Mouse (Mus musculus): ENCODE data around the gene Slc25a19. TPM values are rescaled to one million over a fixed set of nuclear protein-coding genes. Genes with fewer than 3 reads are reported as not detected.

The Slc25a19 gene
- polyA plus RNA-seq, 1 experiment from 2014 or later: 24.6 TPM

GRCm38 (mm10) chr11:115587984-115588383 lies 40.1 kb downstream of the Slc25a19 start:
- Histone ChIP-seq H3K9me3 (ENCODE audit: control insufficient read depth, low read length) (no peaks in the 10 kb centered on the region), H3K4me2 (ENCODE audit: low read depth, low read length) (no peak overlapping the region), H3K9ac (ENCODE audit: low read depth, low read length) (no peak overlapping the region), H3K36me3 (ENCODE audit: control insufficient read depth, insufficient read depth, low read length) (peaks cover 96% of the 10 kb centered on the region), H3K4me3 (ENCODE audit: low read depth, low read length) (no peak overlapping the region), H3K27ac (replicated peaks; ENCODE audit: low read depth, low read length) (no peak overlapping the region), H3K4me1 (ENCODE audit: control insufficient read depth, insufficient read depth, low read length) (no peaks in the 10 kb centered on the region), H3K27me3 (replicated peaks; ENCODE audit: control insufficient read depth, insufficient read depth, low read length) (no peaks in the 10 kb centered on the region)
- ATAC-seq (ENCODE audit: low read depth) (no peak), DNase-seq (ENCODE audit: low spot score) (no peak)
- 85% methylated on average over 9 of the region's 9 CpGs for WGBS

- Histone ChIP-seq H3K4me3 (ENCODE audit: low read depth, low read length) (no peak overlapping the region), H3K9ac (ENCODE audit: low read depth, low read length) (no peak overlapping the region), H3K27ac (replicated peaks; ENCODE audit: low read depth, low read length) (no peak overlapping the region), H3K27me3 (replicated peaks; ENCODE audit: control insufficient read depth, insufficient read depth, low read length) (no peaks in the 10 kb centered on the region), H3K9me3 (ENCODE audit: control insufficient read depth, low read length) (no peaks in the 10 kb centered on the region), H3K4me1 (ENCODE audit: control insufficient read depth, insufficient read depth, low read length) (no peaks in the 10 kb centered on the region), H3K36me3 (ENCODE audit: control insufficient read depth, insufficient read depth, low read length) (peaks cover 96% of the 10 kb centered on the region), H3K4me2 (ENCODE audit: low read depth, low read length) (no peak overlapping the region)
- ATAC-seq (ENCODE audit: low read depth) (no peak), DNase-seq (ENCODE audit: low spot score) (no peak)
- WGBS: 88% methylated on average over 9 of the region's 9 CpGs
Observed at GRCm38 (mm10) chr11:115586403-115586802, 41.7 kb downstream of the Slc25a19 start.

DNA sequence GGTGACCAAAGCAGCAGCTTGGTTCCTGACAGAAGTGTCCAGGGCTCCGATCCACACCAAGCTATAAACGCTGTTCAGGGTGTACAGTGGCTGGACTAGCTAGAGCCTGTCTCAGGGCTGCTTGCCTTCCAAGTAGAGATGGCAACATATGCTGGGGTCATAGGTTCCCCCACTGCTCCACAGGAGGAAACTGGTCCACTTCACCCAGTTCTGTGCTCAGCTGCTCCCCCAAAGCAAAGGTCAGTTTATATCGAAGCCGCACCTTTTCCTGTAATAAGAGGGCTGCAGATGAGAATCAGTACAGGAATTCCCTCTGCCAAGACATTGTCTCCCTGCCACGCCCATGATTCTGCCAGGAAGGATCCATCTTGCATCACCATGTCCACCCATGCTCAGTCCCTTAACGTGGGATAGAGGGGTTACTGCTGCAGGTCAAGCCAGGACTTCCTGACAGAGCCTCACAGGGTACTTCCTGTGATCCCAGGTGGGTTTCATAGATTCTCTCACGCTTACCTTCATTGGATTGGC lies 42.5 kb downstream of the Slc25a19 start:
- ATAC-seq (ENCODE audit: low read depth): no peak
- Histone ChIP-seq H3K27ac (replicated peaks; ENCODE audit: low read depth, low read length) (no peak overlapping the region), H3K4me1 (ENCODE audit: control insufficient read depth, insufficient read depth, low read length) (no peaks in the 10 kb centered on the region), H3K36me3 (ENCODE audit: control insufficient read depth, insufficient read depth, low read length) (peaks cover 94% of the 10 kb centered on the region), H3K9me3 (ENCODE audit: control insufficient read depth, low read length) (no peaks in the 10 kb centered on the region), H3K9ac (ENCODE audit: low read depth, low read length) (no peak overlapping the region), H3K27me3 (replicated peaks; ENCODE audit: control insufficient read depth, insufficient read depth, low read length) (no peaks in the 10 kb centered on the region), H3K4me3 (ENCODE audit: low read depth, low read length) (no peak overlapping the region), H3K4me2 (ENCODE audit: low read depth, low read length) (no peak overlapping the region)
- DNase-seq (ENCODE audit: low spot score): no peak
- WGBS: 85% methylated on average over 7 of the region's 7 CpGs

GRCm38 (mm10) chr11:115584376-115585073 lies 43.6 kb downstream of the Slc25a19 start:
- Histone ChIP-seq H3K9me3 (ENCODE audit: control insufficient read depth, low read length) (no peaks in the 10 kb centered on the region), H3K4me2 (ENCODE audit: low read depth, low read length) (no peak overlapping the region), H3K27ac (replicated peaks; ENCODE audit: low read depth, low read length) (no peak overlapping the region), H3K27me3 (replicated peaks; ENCODE audit: control insufficient read depth, insufficient read depth, low read length) (no peaks in the 10 kb centered on the region), H3K36me3 (ENCODE audit: control insufficient read depth, insufficient read depth, low read length) (peaks cover 93% of the 10 kb centered on the region), H3K4me3 (ENCODE audit: low read depth, low read length) (no peak overlapping the region), H3K4me1 (ENCODE audit: control insufficient read depth, insufficient read depth, low read length) (no peaks in the 10 kb centered on the region), H3K9ac (ENCODE audit: low read depth, low read length) (no peak overlapping the region)
- ATAC-seq (ENCODE audit: low read depth) (no peak), DNase-seq (ENCODE audit: low spot score) (no peak)
- WGBS: 85% methylated on average over 10 of the region's 10 CpGs

GRCm38 (mm10) chr11:115582913-115583606 lies 45.0 kb downstream of the Slc25a19 start:
- DNase-seq (ENCODE audit: low spot score): no peak
- no peak overlapping the region for H3K4me3 ChIP-seq (ENCODE audit: low read depth, low read length)
- ATAC-seq (ENCODE audit: low read depth): no peak
- 77% methylated on average over 10 of the region's 10 CpGs for WGBS
- H3K36me3 ChIP-seq (ENCODE audit: control insufficient read depth, insufficient read depth, low read length): peaks cover 96% of the 10 kb centered on the region
- H3K27me3 ChIP-seq (replicated peaks; ENCODE audit: control insufficient read depth, insufficient read depth, low read length): no peaks in the 10 kb centered on the region
- H3K9ac ChIP-seq (ENCODE audit: low read depth, low read length): no peak overlapping the region
- no peaks in the 10 kb centered on the region for H3K4me1 ChIP-seq (ENCODE audit: control insufficient read depth, insufficient read depth, low read length)
- H3K4me2 ChIP-seq (ENCODE audit: low read depth, low read length): no peak overlapping the region
- H3K27ac ChIP-seq (replicated peaks; ENCODE audit: low read depth, low read length): no peak overlapping the region
- no peaks in the 10 kb centered on the region for H3K9me3 ChIP-seq (ENCODE audit: control insufficient read depth, low read length)

- Histone ChIP-seq H3K27me3 (replicated peaks; ENCODE audit: control insufficient read depth, insufficient read depth, low read length) (no peaks in the 10 kb centered on the region), H3K36me3 (ENCODE audit: control insufficient read depth, insufficient read depth, low read length) (peaks cover 70% of the 10 kb centered on the region), H3K9ac (ENCODE audit: low read depth, low read length) (no peak overlapping the region), H3K27ac (replicated peaks; ENCODE audit: low read depth, low read length) (no peak overlapping the region), H3K4me2 (ENCODE audit: low read depth, low read length) (no peak overlapping the region), H3K4me3 (ENCODE audit: low read depth, low read length) (no peak overlapping the region), H3K9me3 (ENCODE audit: control insufficient read depth, low read length) (no peaks in the 10 kb centered on the region), H3K4me1 (ENCODE audit: control insufficient read depth, insufficient read depth, low read length) (no peaks in the 10 kb centered on the region)
- DNase-seq (ENCODE audit: low spot score) (no peak), ATAC-seq (ENCODE audit: low read depth) (no peak)
Observed at GRCm38 (mm10) chr11:115579080-115579479, 49.0 kb downstream of the Slc25a19 start.

DNA sequence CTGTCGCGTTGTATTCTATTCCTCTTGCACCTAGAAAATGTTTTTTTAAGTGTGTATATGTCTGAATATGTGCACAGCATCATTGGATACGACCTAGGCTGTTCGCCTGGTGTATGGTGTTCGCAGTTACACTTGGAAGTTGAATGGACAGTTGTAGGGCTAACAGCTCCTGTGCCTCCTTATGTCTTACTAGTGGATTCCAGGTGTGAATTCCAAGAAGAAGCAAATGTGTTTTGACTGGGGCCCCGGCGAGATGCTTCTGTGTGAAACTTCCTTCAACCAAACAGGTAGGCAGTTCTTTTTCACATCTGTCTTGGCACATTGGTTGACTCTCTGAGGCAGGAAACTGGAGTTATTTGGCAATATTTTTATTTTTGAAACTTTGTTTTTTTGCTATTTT lies 63.1 kb downstream of the Slc25a19 start:
- WGBS: 14% methylated on average over 7 of the region's 7 CpGs
- H3K36me3 ChIP-seq (ENCODE audit: control insufficient read depth, insufficient read depth, low read length): peaks cover 42% of the 10 kb centered on the region
- ATAC-seq (ENCODE audit: low read depth): no peak

More for the DNA sequence above, 63.1 kb downstream of the Slc25a19 start:
- Histone ChIP-seq H3K4me3 (ENCODE audit: low read depth, low read length) (peak overlapping the region; percentile 61), H3K27ac (replicated peaks; ENCODE audit: low read depth, low read length) (no peak overlapping the region), H3K9me3 (ENCODE audit: control insufficient read depth, low read length) (no peaks in the 10 kb centered on the region), H3K4me2 (ENCODE audit: low read depth, low read length) (peak overlapping the region; percentile 81), H3K4me1 (ENCODE audit: control insufficient read depth, insufficient read depth, low read length) (peaks cover 12% of the 10 kb centered on the region), H3K9ac (ENCODE audit: low read depth, low read length) (peak overlapping the region; percentile 79), H3K27me3 (replicated peaks; ENCODE audit: control insufficient read depth, insufficient read depth, low read length) (no peaks in the 10 kb centered on the region)
- no peak for DNase-seq (ENCODE audit: low spot score)
